9 mouse cellular contexts compared by ENCODE assay signal in the genomic region with DNA sequence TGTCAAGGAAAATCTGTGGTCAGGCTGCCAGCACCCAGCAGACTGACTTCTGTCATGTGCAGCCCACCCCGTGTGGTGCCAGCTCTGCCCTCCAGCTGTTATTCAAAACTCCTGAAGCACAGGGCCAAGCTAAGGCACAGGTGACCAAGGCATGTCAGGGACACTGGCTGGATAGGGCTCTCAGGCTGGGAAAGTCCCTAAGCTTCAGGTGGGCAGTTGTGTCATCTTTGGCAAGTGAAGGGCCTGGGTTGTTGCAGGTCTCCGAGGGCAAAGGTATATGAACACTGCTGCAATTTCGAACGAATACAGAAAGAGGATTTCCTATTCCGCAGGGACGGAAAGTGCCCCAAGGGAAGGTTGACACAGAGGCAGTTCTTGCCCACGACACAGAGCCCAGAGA. TPM values are rescaled to one million over a fixed set of nuclear protein-coding genes. Genes with fewer than 3 reads are reported as not detected.
DNase-seq lines count a peak whose midpoint lies in the region; ATAC-seq and TF ChIP-seq lines count a peak whose summit lies in the region.
"Had no signal": no experiment of that assay in that cellular context is flagged by ENCODE, and none has a peak within 500 bp of the region (broad histone marks: within the 10 kb centered on the region; RNA-seq: fewer than 3 reads in every experiment).

No protein-coding gene starts in this region.

- peak overlapping the region; percentile 96 for H3K4me2 ChIP-seq in embryonic facial prominence, embryonic 11.5 days (ENCODE audit: low read depth, low read length)
- peak overlapping the region; percentile 97 for H3K4me2 ChIP-seq in intestine, postnatal 0 days (replicated peaks; ENCODE audit: low read depth)
- peak overlapping the region; percentile 92 for H3K4me2 ChIP-seq in neural tube, embryonic 14.5 days (ENCODE audit: low read depth, low read length)

- 13% methylated on average over 7 of the region's 7 CpGs for WGBS in embryonic facial prominence, embryonic 11.5 days
- 9% methylated on average over 7 of the region's 7 CpGs for WGBS in intestine, postnatal 0 days
- WGBS in neural tube, embryonic 14.5 days, result 8% methylated on average over 7 of the region's 7 CpGs

- H3K36me3 ChIP-seq in embryonic facial prominence, embryonic 11.5 days (replicated peaks; ENCODE audit: control insufficient read depth, insufficient read depth, low read depth, low read length), result no peaks in the 10 kb centered on the region
- H3K36me3 ChIP-seq in intestine, postnatal 0 days (ENCODE audit: control insufficient read depth, insufficient read depth), result no peaks in the 10 kb centered on the region; the same call in 1 of the 2 replicates
- H3K36me3 ChIP-seq in neural tube, embryonic 14.5 days (ENCODE audit: control insufficient read depth, insufficient read depth, low read length), result no peaks in the 10 kb centered on the region

- H3K27me3 ChIP-seq in embryonic facial prominence, embryonic 11.5 days (ENCODE audit: control insufficient read depth, insufficient read depth, low read length), result no peaks in the 10 kb centered on the region; the same call in 1 of the 2 replicates
- peaks cover 10% of the 10 kb centered on the region; the same call in 1 of the 2 replicates for H3K27me3 ChIP-seq in intestine, postnatal 0 days (replicated peaks; ENCODE audit: control insufficient read depth, insufficient read depth, low read length)
- 0 out of 2 replicates have a peak, but pooled peaks cover 4% of the 10 kb centered on the region for H3K27me3 ChIP-seq in neural tube, embryonic 14.5 days (ENCODE audit: control insufficient read depth, insufficient read depth, low read length)
- H3K27me3 ChIP-seq: Patski had no signal

- peak overlapping the region; percentile 81 for H3K9ac ChIP-seq in embryonic facial prominence, embryonic 11.5 days (replicated peaks; ENCODE audit: low read length)
- peak overlapping the region; percentile 41; the same call in 1 of the 2 replicates for H3K9ac ChIP-seq in intestine, postnatal 0 days (ENCODE audit: low read depth, low read length)
- peak overlapping the region; percentile 83 for H3K9ac ChIP-seq in neural tube, embryonic 14.5 days (replicated peaks; ENCODE audit: low read depth, low read length)

- no peak overlapping the region for H3K27ac ChIP-seq in embryonic facial prominence, embryonic 11.5 days (replicated peaks; ENCODE audit: low read depth, low read length)
- H3K27ac ChIP-seq in intestine, postnatal 0 days (ENCODE audit: low read depth, low read length), result peak overlapping the region; percentile 75
- 0 out of 2 replicates have a peak overlapping the region, but pooled peaks have one; percentile 10 for H3K27ac ChIP-seq in neural tube, embryonic 14.5 days (ENCODE audit: low read depth, low read length)

- peak overlapping the region; percentile 73 for H3K4me3 ChIP-seq in embryonic facial prominence, embryonic 11.5 days (ENCODE audit: low read depth, low read length)
- peak overlapping the region; percentile 63 for H3K4me3 ChIP-seq in intestine, postnatal 0 days (ENCODE audit: low read depth, low read length)
- H3K4me3 ChIP-seq in neural tube, embryonic 14.5 days (ENCODE audit: low read depth, low read length), result peak overlapping the region; percentile 70

- H3K9me3 ChIP-seq in embryonic facial prominence, embryonic 11.5 days (replicated peaks; ENCODE audit: control insufficient read depth, low read length), result no peaks in the 10 kb centered on the region
- H3K9me3 ChIP-seq in intestine, postnatal 0 days (ENCODE audit: control insufficient read depth), result no peaks in the 10 kb centered on the region
- H3K9me3 ChIP-seq in neural tube, embryonic 14.5 days (ENCODE audit: control insufficient read depth, low read length), result no peaks in the 10 kb centered on the region

- DNase-seq in gastrocnemius, adult 18-20 months (ENCODE audit: low spot score), result peak; percentile 23
- DNase-seq in gastrocnemius, postnatal 25 days, result no peak
- DNase-seq in 3T3-L1 (ENCODE audit: low read depth, low spot score), result peak; percentile 36
- DNase-seq in embryonic facial prominence, embryonic 11.5 days (ENCODE audit: low spot score), result no peak
- DNase-seq in layer of hippocampus, adult 9-11 months, result no peak

- no peak for ATAC-seq in embryonic facial prominence, embryonic 11.5 days (replicated peaks; ENCODE audit: insufficient number of reproducible peaks, low FRiP score, low TSS enrichment, low read depth)
- ATAC-seq in intestine, postnatal 0 days, result no peak
- ATAC-seq in neural tube, embryonic 14.5 days (ENCODE audit: low read depth), result no peak
- no peak for ATAC-seq in activated CD4-positive, CD25-positive, alpha-beta regulatory T cell, adult 4 months

- no peak for TF ChIP-seq CTCF in intestine, postnatal 0 days (IDR thresholded peaks at IDR 0.05; ENCODE audit: low read depth)

- peaks cover 23% of the 10 kb centered on the region for H3K4me1 ChIP-seq in embryonic facial prominence, embryonic 11.5 days (ENCODE audit: control insufficient read depth, insufficient read depth, low read length)
- H3K4me1 ChIP-seq in intestine, postnatal 0 days (replicated peaks; ENCODE audit: control insufficient read depth, insufficient read depth, low read length), result peaks cover 18% of the 10 kb centered on the region
- peaks cover 55% of the 10 kb centered on the region for H3K4me1 ChIP-seq in neural tube, embryonic 14.5 days (ENCODE audit: control insufficient read depth, insufficient read depth, low read length)

RNA-seq across cellular contexts. Expression of gene Tbc1d24, which starts 0.5 kb away (rescaled TPM):
- 1 to 10 TPM; 4.2 to 5.5 TPM for total RNA-seq in gastrocnemius, adult 18-20 months (2021)
- 1 to 10 TPM; 4.1 to 4.6 TPM for total RNA-seq in gastrocnemius, postnatal 25 days (2021)
- 3.7 and 5.4 TPM in 2 replicates for polyA plus RNA-seq in embryonic facial prominence, embryonic 11.5 days (2014; fragmentation: Nextera tagmentation; extraction: Ambion mirVana)
- polyA plus RNA-seq in intestine, postnatal 0 days (2015; fragmentation: Nextera tagmentation; extraction: Ambion mirVana), result 3.1 and 3.4 TPM in 2 replicates
- 29.2 and 34.7 TPM in 2 replicates for polyA plus RNA-seq in neural tube, embryonic 14.5 days (2014; fragmentation: Nextera tagmentation; extraction: Ambion mirVana)
- polyA plus RNA-seq in activated CD4-positive, CD25-positive, alpha-beta regulatory T cell, adult 4 months (2017; shearing (Covaris generic)), result under 1 TPM; 0.45 to 0.60 TPM

RNA-seq across cellular contexts. Expression of gene Ntn3, which starts 4.5 kb away (rescaled TPM):
- total RNA-seq in gastrocnemius, adult 18-20 months (2021), result under 1 TPM; 0.21 to 0.31 TPM
- total RNA-seq in gastrocnemius, postnatal 25 days (2021), result under 1 TPM; 0.35 to 0.56 TPM
- polyA plus RNA-seq in embryonic facial prominence, embryonic 11.5 days (2014; fragmentation: Nextera tagmentation; extraction: Ambion mirVana), result 6.2 and 7.1 TPM in 2 replicates
- 2.0 and 2.1 TPM in 2 replicates for polyA plus RNA-seq in intestine, postnatal 0 days (2015; fragmentation: Nextera tagmentation; extraction: Ambion mirVana)
- polyA plus RNA-seq in neural tube, embryonic 14.5 days (2014; fragmentation: Nextera tagmentation; extraction: Ambion mirVana), result 5.0 and 5.3 TPM in 2 replicates
- polyA plus RNA-seq in activated CD4-positive, CD25-positive, alpha-beta regulatory T cell, adult 4 months (2017; shearing (Covaris generic)), result not detected

RNA-seq across cellular contexts. Expression of gene Tedc2, which starts 15.8 kb away (rescaled TPM):
- total RNA-seq in gastrocnemius, adult 18-20 months (2021), result 1 to 10 TPM; 1.2 to 1.5 TPM
- 1 to 10 TPM; 1.4 to 1.9 TPM for total RNA-seq in gastrocnemius, postnatal 25 days (2021)
- 16.9 and 21.7 TPM in 2 replicates for polyA plus RNA-seq in embryonic facial prominence, embryonic 11.5 days (2014; fragmentation: Nextera tagmentation; extraction: Ambion mirVana)
- 6.8 and 7.3 TPM in 2 replicates for polyA plus RNA-seq in intestine, postnatal 0 days (2015; fragmentation: Nextera tagmentation; extraction: Ambion mirVana)
- 10.0 and 11.2 TPM in 2 replicates for polyA plus RNA-seq in neural tube, embryonic 14.5 days (2014; fragmentation: Nextera tagmentation; extraction: Ambion mirVana)
- 1 to 10 TPM; 6.6 to 8.8 TPM for polyA plus RNA-seq in activated CD4-positive, CD25-positive, alpha-beta regulatory T cell, adult 4 months (2017; shearing (Covaris generic))

RNA-seq across cellular contexts. Expression of gene Atp6v0c, which starts 35.3 kb away (rescaled TPM):
- total RNA-seq in gastrocnemius, adult 18-20 months (2021), result 100 to 1,000 TPM; 151 to 164 TPM
- total RNA-seq in gastrocnemius, postnatal 25 days (2021), result 100 to 1,000 TPM; 145 to 159 TPM
- 384 and 433 TPM in 2 replicates for polyA plus RNA-seq in embryonic facial prominence, embryonic 11.5 days (2014; fragmentation: Nextera tagmentation; extraction: Ambion mirVana)
- polyA plus RNA-seq in intestine, postnatal 0 days (2015; fragmentation: Nextera tagmentation; extraction: Ambion mirVana), result 1,362 and 1,364 TPM in 2 replicates
- polyA plus RNA-seq in neural tube, embryonic 14.5 days (2014; fragmentation: Nextera tagmentation; extraction: Ambion mirVana), result 1,444 and 1,794 TPM in 2 replicates
- polyA plus RNA-seq in activated CD4-positive, CD25-positive, alpha-beta regulatory T cell, adult 4 months (2017; shearing (Covaris generic)), result 100 to 1,000 TPM; 152 to 192 TPM

RNA-seq across cellular contexts. Expression of gene Amdhd2, which starts 41.3 kb away (rescaled TPM):
- 1 to 10 TPM; 9.1 to 9.2 TPM for total RNA-seq in gastrocnemius, adult 18-20 months (2021)
- 1 to 10 TPM; 8.7 to 9.8 TPM for total RNA-seq in gastrocnemius, postnatal 25 days (2021)
- 30.6 and 37.5 TPM in 2 replicates for polyA plus RNA-seq in embryonic facial prominence, embryonic 11.5 days (2014; fragmentation: Nextera tagmentation; extraction: Ambion mirVana)
- 159 and 172 TPM in 2 replicates for polyA plus RNA-seq in intestine, postnatal 0 days (2015; fragmentation: Nextera tagmentation; extraction: Ambion mirVana)
- polyA plus RNA-seq in neural tube, embryonic 14.5 days (2014; fragmentation: Nextera tagmentation; extraction: Ambion mirVana), result 28.8 and 31.6 TPM in 2 replicates
- 10 to 100 TPM; 23.1 to 34.5 TPM for polyA plus RNA-seq in activated CD4-positive, CD25-positive, alpha-beta regulatory T cell, adult 4 months (2017; shearing (Covaris generic))

Comparison
In these comparisons a context has a peak if more than half of its experiments do, and no peak if none do; other contexts are left out.
1. DNase-seq: peak in gastrocnemius, adult 18-20 months (single experiment) and 3T3-L1 (single experiment); none in gastrocnemius, postnatal 25 days (single experiment), embryonic facial prominence, embryonic 11.5 days (single experiment) and layer of hippocampus, adult 9-11 months (single experiment).
2. Peak in every context shown above with its lines, with median percentiles within 50 percentile points of each other: H3K4me2 ChIP-seq, H3K4me3 ChIP-seq and H3K9ac ChIP-seq.